8 mouse cellular contexts compared by ENCODE assay signal in the genomic region with DNA sequence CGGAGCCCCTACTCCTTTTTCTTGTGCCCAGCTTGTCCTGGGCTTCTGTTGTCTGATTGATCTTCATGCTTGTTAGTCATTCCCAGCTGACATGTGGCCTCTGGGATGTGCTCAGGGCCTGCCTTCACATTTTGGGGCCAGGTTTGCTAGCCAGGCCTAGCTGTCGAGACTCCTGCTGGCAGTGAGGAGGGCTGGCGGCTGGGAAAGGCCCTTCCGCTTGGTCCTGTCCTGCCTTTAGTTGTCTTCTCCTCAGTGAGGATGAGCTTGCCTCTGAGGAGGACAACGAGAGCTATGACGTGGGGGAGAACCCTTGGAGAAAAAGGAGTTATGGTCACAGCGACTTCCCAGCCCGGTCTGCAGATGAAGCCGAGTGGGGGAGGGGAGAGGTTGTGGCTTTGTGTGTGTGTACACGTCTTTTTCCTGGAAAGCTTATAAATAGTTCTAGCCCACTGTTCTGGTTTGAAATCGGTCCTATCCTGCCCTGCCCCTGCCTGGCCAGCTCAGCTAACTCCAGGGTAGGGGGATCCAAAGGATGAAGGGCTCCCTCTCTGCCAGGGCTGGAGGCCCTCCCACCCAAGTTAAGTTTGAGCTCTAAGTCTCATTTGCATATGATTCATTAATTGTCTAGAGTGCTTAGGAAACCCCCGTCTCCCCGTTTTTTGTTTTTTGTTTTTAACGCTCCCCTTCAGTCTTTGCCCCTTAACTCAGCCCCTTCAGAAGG. TPM values are rescaled to one million over a fixed set of nuclear protein-coding genes. Genes with fewer than 3 reads are reported as not detected.
A peak's percentile ranks its signal among the peaks of the same experiment; 100 is the strongest.
DNase-seq lines count a peak whose midpoint lies in the region; ATAC-seq lines count a peak whose summit lies in the region.

No protein-coding gene starts in this region.

- no peak overlapping the region for H3K4me3 ChIP-seq in hindbrain, embryonic 14.5 days (replicated peaks; ENCODE audit: low read length)

- ATAC-seq in hindbrain, embryonic 14.5 days (ENCODE audit: low FRiP score), result no peak
- no peak for ATAC-seq in cerebellum, adult (ENCODE audit: insufficient number of reproducible peaks, low FRiP score, low TSS enrichment)

- peak; percentile 62 for DNase-seq in adrenal gland, postnatal 14 days
- no peak for DNase-seq in adrenal gland, postnatal 25 days
- DNase-seq in thymus, postnatal 14 days, result peak; percentile 56
- DNase-seq in thymus, postnatal 0 days (ENCODE audit: low spot score), result no peak
- DNase-seq in hindbrain, embryonic 14.5 days (ENCODE audit: low spot score), result no peak
- DNase-seq in lung, postnatal 10 days, result peak; percentile 80
- DNase-seq in cerebellum, postnatal 4 days (ENCODE audit: low spot score in 2 of 2), result no peak

- no peaks in the 10 kb centered on the region for H3K27me3 ChIP-seq in hindbrain, embryonic 14.5 days (ENCODE audit: control insufficient read depth, insufficient read depth, low read length)

- no peak overlapping the region for H3K9ac ChIP-seq in hindbrain, embryonic 14.5 days

- peaks cover 61% of the 10 kb centered on the region for H3K4me1 ChIP-seq in hindbrain, embryonic 14.5 days (replicated peaks; ENCODE audit: control insufficient read depth, insufficient read depth, low read length)

- H3K36me3 ChIP-seq in hindbrain, embryonic 14.5 days (replicated peaks; ENCODE audit: control insufficient read depth, insufficient read depth), result no peaks in the 10 kb centered on the region

- WGBS in hindbrain, embryonic 14.5 days, result 30% methylated on average over 14 of the region's 14 CpGs

- H3K9me3 ChIP-seq in hindbrain, embryonic 14.5 days (ENCODE audit: control insufficient read depth, low read length), result no peaks in the 10 kb centered on the region

- H3K4me2 ChIP-seq in hindbrain, embryonic 14.5 days (replicated peaks), result peak overlapping the region; percentile 21; the same call in 1 of the 2 replicates

- peak overlapping the region; percentile 82 for H3K27ac ChIP-seq in hindbrain, embryonic 14.5 days

RNA-seq across cellular contexts. Expression of gene Rara, which starts 16.3 kb away (rescaled TPM):
- total RNA-seq in adrenal gland, postnatal 14 days (2021), result 24.5 and 29.3 TPM in 2 replicates
- 21.8 and 27.7 TPM in 2 replicates for total RNA-seq in adrenal gland, postnatal 25 days (2021)
- polyA plus RNA-seq in thymus, postnatal 0 days (2015; fragmentation: Nextera tagmentation; extraction: Ambion mirVana), result 40.4 and 41.0 TPM in 2 replicates
- polyA plus RNA-seq in hindbrain, embryonic 14.5 days (2014; fragmentation: Nextera tagmentation; extraction: Ambion mirVana), result 18.4 and 18.7 TPM in 2 replicates

RNA-seq across cellular contexts. Expression of gene Cdc6, which starts 36.3 kb away (rescaled TPM):
- 3.5 and 5.8 TPM in 2 replicates for total RNA-seq in adrenal gland, postnatal 14 days (2021)
- total RNA-seq in adrenal gland, postnatal 25 days (2021), result 1.7 and 4.3 TPM in 2 replicates
- 40.6 and 53.2 TPM in 2 replicates for polyA plus RNA-seq in thymus, postnatal 0 days (2015; fragmentation: Nextera tagmentation; extraction: Ambion mirVana)
- 4.3 and 5.2 TPM in 2 replicates for polyA plus RNA-seq in hindbrain, embryonic 14.5 days (2014; fragmentation: Nextera tagmentation; extraction: Ambion mirVana)

RNA-seq across cellular contexts. Expression of gene Gjd3, which starts 38.9 kb away (rescaled TPM):
- total RNA-seq in adrenal gland, postnatal 14 days (2021), result not detected in 2 replicates
- not detected in 2 replicates for total RNA-seq in adrenal gland, postnatal 25 days (2021)
- 0.27 and 0.51 TPM in 2 replicates for polyA plus RNA-seq in thymus, postnatal 0 days (2015; fragmentation: Nextera tagmentation; extraction: Ambion mirVana)
- 0.60 and 1.4 TPM in 2 replicates for polyA plus RNA-seq in hindbrain, embryonic 14.5 days (2014; fragmentation: Nextera tagmentation; extraction: Ambion mirVana)

Comparison
In these comparisons a context has a peak if more than half of its experiments do, and no peak if none do; other contexts are left out.
1. DNase-seq: peak in adrenal gland, postnatal 14 days (single experiment), thymus, postnatal 14 days (single experiment) and lung, postnatal 10 days (single experiment); none in adrenal gland, postnatal 25 days (single experiment), thymus, postnatal 0 days (single experiment), hindbrain, embryonic 14.5 days (single experiment) and cerebellum, postnatal 4 days (0 of 2).